Mouse (Mus musculus) erythroblast, embryonic 14.5 days (primary cell): ENCODE data around the gene Atf1. TPM values are rescaled to one million over a fixed set of nuclear protein-coding genes. Genes with fewer than 3 reads are reported as not detected.

Experiments used
- H3K27me3 ChIP-seq: 2 replicates; pipeline ENCODE4 v1.6.1; 2012; ENCODE audit warnings: inconsistent platforms; ENCODE audit not compliant: control insufficient read depth
- H3K36me3 ChIP-seq: 2 replicates; pipeline ENCODE4 v1.6.1; 2012; ENCODE audit warnings: mild to moderate bottlenecking, inconsistent platforms; ENCODE audit not compliant: control insufficient read depth
- H3K4me1 ChIP-seq: 2 replicates; pipeline ENCODE4 v1.6.1; 2012; ENCODE audit warnings: inconsistent platforms; ENCODE audit not compliant: control insufficient read depth
- H3K4me3 ChIP-seq: replicated peaks from 2 replicates; pipeline ENCODE3; 2012; ENCODE audit warnings: moderate library complexity, mild to moderate bottlenecking, inconsistent platforms
- H3K9me3 ChIP-seq: 2 replicates; pipeline ENCODE4 v1.6.1; 2012; ENCODE audit warnings: low read length, inconsistent platforms, mixed read lengths; ENCODE audit not compliant: control insufficient read depth
- GATA1 ChIP-seq: IDR thresholded peaks from 2 replicates; pipeline ENCODE4 v1.6.1; 2012; ENCODE audit warnings: low read length, inconsistent platforms, mixed read lengths
- TAL1 ChIP-seq: IDR thresholded peaks from 3 replicates; pipeline ENCODE4 v1.6.1; 2012; ENCODE audit warnings: low read length, inconsistent platforms, mixed read lengths
- polyA plus RNA-seq: library from polyadenylated mRNA; stranded (reverse); fragments of >175 nt; gene quantifications from 2 replicates; pipeline ENCODE4 v1.2.3, GENCODE M21; 2012

The Atf1 gene
- polyA plus RNA-seq, 1 experiment: 6.7 TPM

GRCm38 (mm10) chr15:100228535-100229336, 1.1 kb downstream of the Atf1 start:
- Histone ChIP-seq H3K4me1 (peaks cover 71% of the 10 kb centered on the region), H3K9me3 (no peaks in the 10 kb centered on the region), H3K27me3 (no peaks in the 10 kb centered on the region), H3K4me3 (peak overlapping the region; percentile 95), H3K36me3 (peaks cover 57% of the 10 kb centered on the region)
- no peak for TF ChIP-seq TAL1
- no peak for TF ChIP-seq GATA1

GRCm38 (mm10) chr15:100230655-100231054, 3.0 kb downstream of the Atf1 start:
- Histone ChIP-seq H3K9me3 (peaks cover 4% of the 10 kb centered on the region; the same call in 1 of the 2 replicates), H3K4me1 (peaks cover 77% of the 10 kb centered on the region), H3K36me3 (peaks cover 65% of the 10 kb centered on the region), H3K4me3 (no peak overlapping the region), H3K27me3 (no peaks in the 10 kb centered on the region)
- TF ChIP-seq TAL1 (no peak), GATA1 (no peak)

- Histone ChIP-seq H3K36me3 (peaks cover 72% of the 10 kb centered on the region), H3K9me3 (peaks cover 4% of the 10 kb centered on the region; the same call in 1 of the 2 replicates), H3K4me1 (peaks cover 71% of the 10 kb centered on the region), H3K4me3 (no peak overlapping the region), H3K27me3 (no peaks in the 10 kb centered on the region)
- TF ChIP-seq GATA1: no peak
- no peak for TF ChIP-seq TAL1
Observed at GRCm38 (mm10) chr15:100231616-100232525, 4.3 kb downstream of the Atf1 start.

DNA sequence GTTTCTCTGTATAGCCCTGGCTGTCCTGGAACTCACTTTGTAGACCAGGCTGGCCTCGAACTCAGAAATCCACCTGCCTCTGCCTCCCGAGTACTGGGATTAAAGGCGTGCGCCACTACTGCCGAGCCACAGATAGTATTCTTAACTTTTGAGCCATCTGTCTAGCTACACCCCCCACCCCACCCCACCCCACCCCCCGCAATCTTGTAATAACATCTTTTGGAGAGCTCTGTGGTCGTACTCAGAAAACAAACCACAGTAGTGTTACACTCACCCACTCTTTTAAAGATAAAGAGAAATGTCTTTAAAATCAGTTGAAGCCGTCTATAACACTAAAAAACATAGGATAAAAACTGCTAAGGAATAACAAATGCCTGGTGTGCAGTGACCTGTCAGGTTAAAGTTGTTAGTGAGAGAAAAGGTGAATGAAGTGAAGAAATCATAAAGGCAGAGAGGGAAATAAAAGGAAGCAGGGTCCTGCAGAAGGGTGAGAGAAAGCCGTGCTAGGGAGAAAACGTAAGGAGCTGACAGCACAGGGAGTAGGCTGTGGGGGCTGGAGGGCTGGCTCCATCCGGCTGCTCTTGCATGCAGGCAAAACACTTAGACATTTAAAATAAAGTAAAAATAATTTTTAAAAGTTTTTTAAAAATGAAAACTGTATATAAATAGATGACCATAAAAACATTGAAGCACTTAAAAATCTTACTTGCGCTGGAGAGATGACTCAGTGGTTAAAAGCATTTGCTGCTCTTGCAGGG, 7.8 kb downstream of the Atf1 start:
- H3K4me1 ChIP-seq: peaks cover 52% of the 10 kb centered on the region
- no peak for TF ChIP-seq GATA1
- TF ChIP-seq TAL1: no peak
- no peak overlapping the region for H3K4me3 ChIP-seq
- H3K9me3 ChIP-seq: peaks cover 4% of the 10 kb centered on the region; the same call in 1 of the 2 replicates
- no peaks in the 10 kb centered on the region for H3K27me3 ChIP-seq
- H3K36me3 ChIP-seq: peaks cover 94% of the 10 kb centered on the region

GRCm38 (mm10) chr15:100236952-100237351, 9.3 kb downstream of the Atf1 start:
- Histone ChIP-seq H3K36me3 (peaks cover 99% of the 10 kb centered on the region), H3K9me3 (peaks cover 4% of the 10 kb centered on the region; the same call in 1 of the 2 replicates), H3K27me3 (no peaks in the 10 kb centered on the region), H3K4me3 (no peak overlapping the region), H3K4me1 (peaks cover 40% of the 10 kb centered on the region)
- TF ChIP-seq GATA1 (no peak), TAL1 (no peak)

GRCm38 (mm10) chr15:100241780-100242179, 14.2 kb downstream of the Atf1 start:
- H3K36me3 ChIP-seq: peaks cover 100% of the 10 kb centered on the region
- no peaks in the 10 kb centered on the region for H3K9me3 ChIP-seq
- no peak overlapping the region for H3K4me3 ChIP-seq
- no peaks in the 10 kb centered on the region for H3K27me3 ChIP-seq
- TF ChIP-seq TAL1 (no peak), GATA1 (no peak)
- peaks cover 6% of the 10 kb centered on the region; the same call in 1 of the 2 replicates for H3K4me1 ChIP-seq

GRCm38 (mm10) chr15:100245951-100246350, 18.3 kb downstream of the Atf1 start:
- no peaks in the 10 kb centered on the region for H3K27me3 ChIP-seq
- H3K4me1 ChIP-seq: peaks cover 4% of the 10 kb centered on the region
- TF ChIP-seq TAL1: no peak
- TF ChIP-seq GATA1: no peak
- no peak overlapping the region for H3K4me3 ChIP-seq
- H3K9me3 ChIP-seq: no peaks in the 10 kb centered on the region
- peaks cover 100% of the 10 kb centered on the region for H3K36me3 ChIP-seq

GRCm38 (mm10) chr15:100247296-100247695, 19.7 kb downstream of the Atf1 start:
- H3K4me3 ChIP-seq: no peak overlapping the region
- no peaks in the 10 kb centered on the region; the same call in 1 of the 2 replicates for H3K4me1 ChIP-seq
- no peak for TF ChIP-seq TAL1
- no peak for TF ChIP-seq GATA1
- no peaks in the 10 kb centered on the region for H3K9me3 ChIP-seq
- peaks cover 100% of the 10 kb centered on the region for H3K36me3 ChIP-seq
- no peaks in the 10 kb centered on the region for H3K27me3 ChIP-seq
